Mouse (Mus musculus): ENCODE data around the gene Trpm1. TPM values are rescaled to one million over a fixed set of nuclear protein-coding genes. Genes with fewer than 3 reads are reported as not detected.

Trpm1 gene
- polyA plus RNA-seq (2012) = 0.15 and 0.45 TPM in 2 replicates

DNA sequence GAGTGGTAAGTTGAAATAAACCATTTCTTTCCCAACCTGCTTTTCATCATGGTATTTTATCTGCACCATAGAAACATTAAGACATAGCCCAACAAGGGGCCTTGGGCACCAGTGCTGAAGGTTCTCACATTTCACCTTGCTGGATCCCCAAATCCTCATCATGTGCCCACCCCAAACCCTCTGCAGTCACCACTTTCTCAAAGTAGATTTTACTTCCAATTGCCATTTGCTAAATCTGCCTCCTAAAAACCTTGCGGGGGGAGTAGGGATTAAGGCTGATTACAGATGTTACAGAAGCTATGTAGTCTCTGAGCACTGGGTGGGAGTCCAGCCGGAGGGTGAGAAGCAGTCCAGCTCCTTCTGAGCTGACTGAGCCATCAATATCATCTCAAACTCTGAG is at the start of gene Trpm1:
Trpm1 (plus strand) TSS at position 301 of the 400 bp plus-strand sequence.

GRCm38 (mm10) chr7:64287414-64288091 is 133.9 kb downstream of the Trpm1 start, which contains the start of gene Mtmr10:
TSS of gene Mtmr10 (plus strand) at chr7:64287653.

Other genes with a start within 250 kb of the Trpm1 start
- not detected in 2 replicates for gene E030018B13Rik, start 237.0 kb upstream of the Trpm1 start, polyA plus RNA-seq (2012)
- gene Klf13, start 214.9 kb upstream of the Trpm1 start, polyA plus RNA-seq (2012) = 127 and 153 TPM in 2 replicates
- 1.7 and 2.2 TPM in 2 replicates for gene Mtmr10, start 133.8 kb downstream of the Trpm1 start, polyA plus RNA-seq (2012)
- gene Fan1, start 220.3 kb downstream of the Trpm1 start, polyA plus RNA-seq (2012) = 0.94 and 0.96 TPM in 2 replicates
- gene Mphosph10, start 238.4 kb downstream of the Trpm1 start, polyA plus RNA-seq (2012) = 6.6 and 6.7 TPM in 2 replicates
- 3.4 and 6.4 TPM in 2 replicates for gene Mcee, start 238.8 kb downstream of the Trpm1 start, polyA plus RNA-seq (2012)

All from megakaryocyte-erythroid progenitor cell, adult 5 weeks (primary cell).